Mouse (Mus musculus): ENCODE measurements around the gene Cdh11.

DNA sequence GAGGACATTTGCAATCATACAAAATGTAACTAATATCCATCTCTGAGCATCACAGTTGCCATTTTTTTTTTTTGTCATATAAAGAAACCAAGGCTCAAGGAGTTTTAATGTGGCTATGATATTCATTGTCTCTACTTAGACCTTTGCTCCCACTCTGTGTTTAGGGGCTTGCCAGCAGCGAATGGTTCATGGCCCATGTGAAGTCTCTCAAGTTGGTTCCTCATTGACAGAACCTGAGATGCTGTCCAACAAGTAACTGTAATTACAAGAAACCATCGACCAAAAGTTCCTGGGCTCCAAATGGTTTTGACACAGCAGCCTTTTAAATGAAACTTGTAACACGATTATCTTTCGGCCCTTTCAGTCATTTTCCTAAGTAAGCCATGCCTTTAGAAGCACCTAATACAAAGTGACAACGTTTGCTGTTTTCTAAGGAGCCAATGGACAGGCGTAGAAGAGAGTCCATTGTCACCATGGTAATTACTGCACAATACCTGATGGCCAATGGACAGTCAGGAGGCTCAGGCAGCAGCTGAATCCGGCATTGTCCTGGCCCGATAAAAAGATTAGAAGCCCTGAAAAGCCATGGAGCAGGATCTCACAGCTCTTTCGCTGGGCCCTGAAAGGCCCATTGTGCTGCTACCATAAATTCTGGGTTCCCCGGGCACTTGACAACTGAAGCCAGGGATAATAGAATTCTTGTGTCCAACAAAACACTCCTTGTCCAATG is 59.1 kb downstream of the Cdh11 start:
- TF ChIP-seq EP300 (IDR thresholded peaks at IDR 0.05), result no peak
- no peak for TF ChIP-seq CTCF (IDR thresholded peaks at IDR 0.05)

Measured in lung, postnatal 0 days (tissue).